Mouse (Mus musculus) kidney, adult 2 months (tissue): Measurements from ENCODE around the gene Cers6.

Experiments used
- CTCF ChIP-seq: fragments of 200-500 bp; conservative IDR thresholded peaks from 2 replicates; pipeline ENCODE4 v1.5.1; 2011; ENCODE audit warnings: low read depth, mild to moderate bottlenecking, control low read depth, low read length, moderate library complexity, mixed read lengths; ENCODE audit not compliant: insufficient read depth, insufficient read length
- POLR2A ChIP-seq: fragments of 200-500 bp; IDR thresholded peaks from one replicate; pipeline ENCODE4 v1.6.1; 2011; ENCODE audit warnings: low read depth, low read length, control low read depth

- TF ChIP-seq CTCF (no peak), POLR2A (no peak)
Observed at GRCm38 (mm10) chr2:69132488-69133040, 271.3 kb downstream of the Cers6 start.
